Mouse (Mus musculus): ENCODE measurements around the gene Ttc26. TPM values are rescaled to one million over a fixed set of nuclear protein-coding genes. Genes with fewer than 3 reads are reported as not detected.
"Not testable (repeated sequence)": the region's sequence is repeated elsewhere in the genome, so short reads cannot be mapped to it uniquely, and the experiment has no call there.

Ttc26 gene
- polyA plus RNA-seq, 1 experiment from 2014 or later: 6.4 TPM

GRCm38 (mm10) chr6:38358253-38359027 lies 22.8 kb upstream of the Ttc26 start:
- Histone ChIP-seq H3K4me3 (no peak overlapping the region), H3K27ac (replicated peaks) (no peak overlapping the region), H3K9me3 (no peaks in the 10 kb centered on the region), H3K27me3 (peaks cover 43% of the 10 kb centered on the region), H3K4me2 (no peak overlapping the region), H3K4me1 (replicated peaks) (peaks cover 18% of the 10 kb centered on the region), H3K9ac (no peak overlapping the region), H3K36me3 (no peaks in the 10 kb centered on the region)
- no peak for ATAC-seq (ENCODE audit: low read depth)
- WGBS: 76% methylated on average over 8 of the region's 8 CpGs

GRCm38 (mm10) chr6:38359044-38359735 lies 22.1 kb upstream of the Ttc26 start:
- H3K27me3 ChIP-seq: peaks cover 35% of the 10 kb centered on the region
- H3K9ac ChIP-seq: not testable (repeated sequence)

GRCm38 (mm10) chr6:38359736-38360499 lies 21.4 kb upstream of the Ttc26 start:
- no peak for ATAC-seq (ENCODE audit: low read depth)
- no peaks in the 10 kb centered on the region for H3K36me3 ChIP-seq
- no peaks in the 10 kb centered on the region for H3K9me3 ChIP-seq
- no peak overlapping the region for H3K9ac ChIP-seq
- no peak overlapping the region for H3K27ac ChIP-seq (replicated peaks)
- no peak overlapping the region for H3K4me2 ChIP-seq
- H3K27me3 ChIP-seq: peaks cover 28% of the 10 kb centered on the region
- H3K4me1 ChIP-seq (replicated peaks): peaks cover 3% of the 10 kb centered on the region
- 89% methylated on average over 12 of the region's 12 CpGs for WGBS
- H3K4me3 ChIP-seq: no peak overlapping the region

More at GRCm38 (mm10) chr6:38359044-38359735, 22.1 kb upstream of the Ttc26 start:
- not testable (repeated sequence) for H3K27ac ChIP-seq (replicated peaks); H3K4me2 ChIP-seq; H3K36me3 ChIP-seq; ATAC-seq (ENCODE audit: low read depth); H3K4me3 ChIP-seq; H3K9me3 ChIP-seq
- peaks cover 11% of the 10 kb centered on the region for H3K4me1 ChIP-seq (replicated peaks)
- 92% methylated on average over 11 of the region's 11 CpGs for WGBS

- H3K9ac ChIP-seq: no peak overlapping the region
- no peaks in the 10 kb centered on the region for H3K36me3 ChIP-seq
- ATAC-seq (ENCODE audit: low read depth): no peak
- H3K9me3 ChIP-seq: no peaks in the 10 kb centered on the region
- no peak overlapping the region for H3K4me3 ChIP-seq
- no peaks in the 10 kb centered on the region for H3K4me1 ChIP-seq (replicated peaks)
- no peak overlapping the region for H3K27ac ChIP-seq (replicated peaks)
- peaks cover 16% of the 10 kb centered on the region for H3K27me3 ChIP-seq
- no peak overlapping the region for H3K4me2 ChIP-seq
- WGBS: 90% methylated on average over 4 of the region's 4 CpGs
Observed at GRCm38 (mm10) chr6:38361065-38361464, 20.2 kb upstream of the Ttc26 start.

GRCm38 (mm10) chr6:38361937-38362336 lies 19.3 kb upstream of the Ttc26 start:
- 70% methylated on average over 1 of the region's 1 CpGs for WGBS
- no peak overlapping the region for H3K4me3 ChIP-seq
- H3K9ac ChIP-seq: no peak overlapping the region
- H3K27me3 ChIP-seq: peaks cover 8% of the 10 kb centered on the region
- no peaks in the 10 kb centered on the region for H3K36me3 ChIP-seq
- H3K27ac ChIP-seq (replicated peaks): no peak overlapping the region
- H3K4me2 ChIP-seq: no peak overlapping the region
- H3K9me3 ChIP-seq: no peaks in the 10 kb centered on the region
- ATAC-seq (ENCODE audit: low read depth): no peak
- no peaks in the 10 kb centered on the region for H3K4me1 ChIP-seq (replicated peaks)

- H3K36me3 ChIP-seq: no peaks in the 10 kb centered on the region
- no peak overlapping the region for H3K9ac ChIP-seq
- ATAC-seq (ENCODE audit: low read depth): no peak
- no peak overlapping the region for H3K4me3 ChIP-seq
- no peaks in the 10 kb centered on the region for H3K9me3 ChIP-seq
- WGBS: 69% methylated on average over 4 of the region's 4 CpGs
- no peaks in the 10 kb centered on the region for H3K27me3 ChIP-seq
- no peaks in the 10 kb centered on the region for H3K4me1 ChIP-seq (replicated peaks)
- no peak overlapping the region for H3K27ac ChIP-seq (replicated peaks)
- no peak overlapping the region for H3K4me2 ChIP-seq
Observed at GRCm38 (mm10) chr6:38363370-38363769, 17.9 kb upstream of the Ttc26 start.

GRCm38 (mm10) chr6:38364121-38364520 lies 17.1 kb upstream of the Ttc26 start:
- ATAC-seq (ENCODE audit: low read depth): no peak
- Histone ChIP-seq H3K4me1 (replicated peaks) (no peaks in the 10 kb centered on the region), H3K27me3 (no peaks in the 10 kb centered on the region), H3K36me3 (no peaks in the 10 kb centered on the region), H3K9me3 (no peaks in the 10 kb centered on the region), H3K27ac (replicated peaks) (no peak overlapping the region), H3K4me3 (no peak overlapping the region), H3K9ac (no peak overlapping the region), H3K4me2 (no peak overlapping the region)

- no peak overlapping the region for H3K4me3 ChIP-seq
- H3K27ac ChIP-seq (replicated peaks): no peak overlapping the region
- H3K9me3 ChIP-seq: peaks cover 10% of the 10 kb centered on the region; the same call in 1 of the 2 replicates
- no peak overlapping the region for H3K9ac ChIP-seq
- H3K4me1 ChIP-seq (replicated peaks): no peaks in the 10 kb centered on the region
- H3K27me3 ChIP-seq: no peaks in the 10 kb centered on the region
- 77% methylated on average over 3 of the region's 3 CpGs for WGBS
- H3K36me3 ChIP-seq: no peaks in the 10 kb centered on the region
- no peak overlapping the region for H3K4me2 ChIP-seq
- ATAC-seq (ENCODE audit: low read depth): no peak
Observed at GRCm38 (mm10) chr6:38369945-38370344, 11.3 kb upstream of the Ttc26 start.

- no peaks in the 10 kb centered on the region for H3K36me3 ChIP-seq
- no peak overlapping the region for H3K27ac ChIP-seq (replicated peaks)
- no peak overlapping the region for H3K9ac ChIP-seq
- H3K4me1 ChIP-seq (replicated peaks): no peaks in the 10 kb centered on the region
- 90% methylated on average over 1 of the region's 1 CpGs for WGBS
- H3K4me3 ChIP-seq: no peak overlapping the region
- no peak for ATAC-seq (ENCODE audit: low read depth)
- peaks cover 10% of the 10 kb centered on the region; the same call in 1 of the 2 replicates for H3K9me3 ChIP-seq
- no peak overlapping the region for H3K4me2 ChIP-seq
- peaks cover 6% of the 10 kb centered on the region for H3K27me3 ChIP-seq
Observed at GRCm38 (mm10) chr6:38374271-38374670, 7.0 kb upstream of the Ttc26 start.

GRCm38 (mm10) chr6:38380764-38381128 lies 523 bp upstream of the Ttc26 start:
- peaks cover 6% of the 10 kb centered on the region for H3K27me3 ChIP-seq

GRCm38 (mm10) chr6:38389671-38390070 lies 8.4 kb downstream of the Ttc26 start:
- peaks cover 60% of the 10 kb centered on the region for H3K36me3 ChIP-seq
- H3K9ac ChIP-seq: no peak overlapping the region
- no peak overlapping the region for H3K27ac ChIP-seq (replicated peaks)
- WGBS: 82% methylated on average over 3 of the region's 3 CpGs
- no peak overlapping the region for H3K4me3 ChIP-seq
- H3K4me2 ChIP-seq: no peak overlapping the region
- no peak for ATAC-seq (ENCODE audit: low read depth)
- no peaks in the 10 kb centered on the region for H3K9me3 ChIP-seq
- no peaks in the 10 kb centered on the region for H3K4me1 ChIP-seq (replicated peaks)
- H3K27me3 ChIP-seq: no peaks in the 10 kb centered on the region

More at GRCm38 (mm10) chr6:38380764-38381128, 523 bp upstream of the Ttc26 start:
- peaks cover 13% of the 10 kb centered on the region for H3K4me1 ChIP-seq (replicated peaks)
- peak overlapping the region; percentile 71 for H3K4me2 ChIP-seq
- H3K27ac ChIP-seq (replicated peaks): peak overlapping the region; percentile 62
- 3% methylated on average over 4 of the region's 4 CpGs for WGBS
- H3K9ac ChIP-seq: peak overlapping the region; percentile 79
- peak overlapping the region; percentile 46 for H3K4me3 ChIP-seq
- ATAC-seq (ENCODE audit: low read depth): 0 out of 2 replicates have a peak, but pooled peaks have one; percentile 24
- H3K36me3 ChIP-seq: peaks cover 11% of the 10 kb centered on the region
- H3K9me3 ChIP-seq: no peaks in the 10 kb centered on the region

GRCm38 (mm10) chr6:38432457-38432856 lies 51.2 kb downstream of the Ttc26 start:
- H3K27ac ChIP-seq (replicated peaks): peak overlapping the region; percentile 99
- 0 out of 2 replicates have a peak overlapping the region, but pooled peaks have one; percentile 78 for H3K9ac ChIP-seq
- H3K4me1 ChIP-seq (replicated peaks): peaks cover 27% of the 10 kb centered on the region
- H3K4me3 ChIP-seq: peak overlapping the region; percentile 98
- ATAC-seq (ENCODE audit: low read depth); H3K9me3 ChIP-seq; H3K36me3 ChIP-seq; H3K27me3 ChIP-seq: not testable (repeated sequence)
- WGBS: 78% methylated on average over 5 of the region's 5 CpGs
- H3K4me2 ChIP-seq: peak overlapping the region; percentile 77
